Mouse (Mus musculus) limb, embryonic 14.5 days (tissue): ENCODE results near the gene Prickle4. TPM values are rescaled to one million over a fixed set of nuclear protein-coding genes. Genes with fewer than 3 reads are reported as not detected.

Experiments
- ATAC-seq: fragments of 200-750 bp; cut with Nextera tagmentation; 2 replicates; pipeline ENCODE4 v1.8.0; 2017; ENCODE audit warnings: low read depth, moderate number of reproducible peaks, moderate TSS enrichment; ENCODE audit not compliant: low FRiP score
- DNase-seq: peaks from one replicate; pipeline ENCODE4 v3.0.0-alpha.2; 2015; ENCODE audit warnings: low spot score
- H3K27ac ChIP-seq: fragments of 300-500 bp; sonication (generic); replicated peaks from 2 replicates; pipeline ENCODE4 v1.5.1; 2014; ENCODE audit warnings: low read depth, mild to moderate bottlenecking, low read length, moderate library complexity, mixed read lengths
- H3K27me3 ChIP-seq: fragments of 300-500 bp; sonication (generic); 2 replicates; pipeline ENCODE4 v1.6.1; 2014; ENCODE audit warnings: low read length, mixed read lengths; ENCODE audit not compliant: control insufficient read depth, insufficient read depth
- H3K36me3 ChIP-seq: fragments of 300-500 bp; sonication (generic); 2 replicates; pipeline ENCODE4 v1.6.1; 2014; ENCODE audit warnings: mild to moderate bottlenecking, low read length, moderate library complexity, mixed read lengths; ENCODE audit not compliant: control insufficient read depth, insufficient read depth
- H3K4me1 ChIP-seq: fragments of 300-500 bp; sonication (generic); 2 replicates; pipeline ENCODE4 v1.6.1; 2014; ENCODE audit warnings: antibody characterized with exemption, low read length, mixed read lengths; ENCODE audit not compliant: control insufficient read depth, insufficient read depth
- H3K4me2 ChIP-seq: fragments of 300-500 bp; sonication (generic); replicated peaks from 2 replicates; pipeline ENCODE4 v1.6.1; 2014; ENCODE audit warnings: low read depth, mild to moderate bottlenecking, low read length, moderate library complexity; ENCODE audit not compliant: severe bottlenecking
- H3K4me3 ChIP-seq: fragments of 300-500 bp; sonication (generic); replicated peaks from 2 replicates; pipeline ENCODE4 v1.5.1; 2014; ENCODE audit warnings: low read length
- H3K9ac ChIP-seq: fragments of 300-500 bp; sonication (generic); 2 replicates; pipeline ENCODE4 v1.6.1; 2014; ENCODE audit warnings: mild to moderate bottlenecking, low read depth, low read length, moderate library complexity; ENCODE audit not compliant: severe bottlenecking
- H3K9me3 ChIP-seq: fragments of 300-500 bp; sonication (generic); 2 replicates; pipeline ENCODE4 v1.6.1; 2016; ENCODE audit warnings: low read length; ENCODE audit not compliant: control insufficient read depth
- POLR2A ChIP-seq: fragments of 200-500 bp; IDR thresholded peaks from 2 replicates; pipeline ENCODE4 v1.8.0; 2012; ENCODE audit warnings: inconsistent platforms, mild to moderate bottlenecking, moderate library complexity, borderline replicate concordance; ENCODE audit not compliant: insufficient read depth, insufficient read length; ENCODE audit errors: extremely low read depth
- WGBS: fragments of 180-500 bp; shearing (Covaris S2); extraction: QIAGEN DNeasy Blood & Tissue Kit; methylation state at CpG from one replicate; pipeline ENCODE4 v1.1.7; 2014; 5-methylcytosine and 5-hydroxymethylcytosine counted together
- polyA plus RNA-seq, 2 experiments: library from polyadenylated mRNA; depleted of rRNA in 1 of 2; stranded (reverse) in 1 of 2; unstranded in 1 of 2; fragments of >200 nt; fragmentation: Nextera tagmentation in 1 of 2; extraction: Ambion mirVana in 1 of 2; gene quantifications; 2 replicates each; pipeline versions ENCODE4 v1.2.1 to v1.2.3; 2012 to 2014

Prickle4 gene
- polyA plus RNA-seq, 2 experiments, result 0.52 to 1.3 TPM

GRCm38 (mm10) chr17:47682836-47683235 is 11.7 kb downstream of the Prickle4 start:
- H3K36me3 ChIP-seq, result peaks cover 77% of the 10 kb centered on the region
- no peak overlapping the region for H3K4me3 ChIP-seq
- H3K4me2 ChIP-seq, result no peak overlapping the region
- DNase-seq (no peak), ATAC-seq (no peak)
- WGBS, result 70% methylated on average over 4 of the region's 4 CpGs
- H3K27ac ChIP-seq, result no peak overlapping the region
- no peak overlapping the region for H3K9ac ChIP-seq
- peaks cover 7% of the 10 kb centered on the region for H3K4me1 ChIP-seq
- TF ChIP-seq POLR2A, result no peak
- no peaks in the 10 kb centered on the region for H3K27me3 ChIP-seq
- H3K9me3 ChIP-seq, result no peaks in the 10 kb centered on the region

GRCm38 (mm10) chr17:47678702-47679101 is 15.8 kb downstream of the Prickle4 start:
- Histone ChIP-seq H3K4me3 (no peak overlapping the region), H3K9me3 (no peaks in the 10 kb centered on the region), H3K27ac (no peak overlapping the region), H3K36me3 (peaks cover 69% of the 10 kb centered on the region), H3K4me1 (no peaks in the 10 kb centered on the region), H3K9ac (no peak overlapping the region), H3K4me2 (no peak overlapping the region), H3K27me3 (no peaks in the 10 kb centered on the region)
- ATAC-seq, result no peak
- no peak for TF ChIP-seq POLR2A
- WGBS, result 90% methylated on average over 5 of the region's 5 CpGs
- DNase-seq, result no peak

- Histone ChIP-seq H3K27me3 (no peaks in the 10 kb centered on the region; the same call in 1 of the 2 replicates), H3K36me3 (peaks cover 70% of the 10 kb centered on the region), H3K4me3 (no peak overlapping the region), H3K27ac (no peak overlapping the region), H3K9ac (no peak overlapping the region), H3K9me3 (no peaks in the 10 kb centered on the region), H3K4me1 (no peaks in the 10 kb centered on the region), H3K4me2 (no peak overlapping the region)
- ATAC-seq (no peak), DNase-seq (no peak)
- no peak for TF ChIP-seq POLR2A
- 86% methylated on average over 5 of the region's 5 CpGs for WGBS
These were observed 16.3 kb downstream of the Prickle4 start for GRCm38 (mm10) chr17:47678238-47678637.

GRCm38 (mm10) chr17:47676581-47676980 is 18.0 kb downstream of the Prickle4 start:
- Histone ChIP-seq H3K4me2 (no peak overlapping the region), H3K4me1 (peaks cover 5% of the 10 kb centered on the region), H3K36me3 (peaks cover 59% of the 10 kb centered on the region), H3K27me3 (peaks cover 5% of the 10 kb centered on the region; the same call in 1 of the 2 replicates), H3K9ac (no peak overlapping the region), H3K4me3 (no peak overlapping the region), H3K27ac (no peak overlapping the region), H3K9me3 (no peaks in the 10 kb centered on the region)
- TF ChIP-seq POLR2A, result no peak
- DNase-seq (peak; percentile 80), ATAC-seq (no peak)
- WGBS, result 19% methylated on average over 9 of the region's 9 CpGs

- no peak for TF ChIP-seq POLR2A
- Histone ChIP-seq H3K4me3 (peak overlapping the region; percentile 41), H3K9me3 (no peaks in the 10 kb centered on the region), H3K36me3 (peaks cover 21% of the 10 kb centered on the region), H3K27me3 (peaks cover 5% of the 10 kb centered on the region; the same call in 1 of the 2 replicates), H3K4me2 (peak overlapping the region; percentile 86), H3K9ac (peak overlapping the region; percentile 56), H3K4me1 (peaks cover 5% of the 10 kb centered on the region), H3K27ac (no peak overlapping the region)
- ATAC-seq (peak; percentile 78), DNase-seq (peak; percentile 63)
- WGBS, result 5% methylated on average over 57 of the region's 68 CpGs
These were observed 22.0 kb downstream of the Prickle4 start for GRCm38 (mm10) chr17:47672311-47673111.
